Mouse (Mus musculus): Measurements from ENCODE around the gene Cwc25.
"Not testable (repeated sequence)": the region's sequence is repeated elsewhere in the genome, so short reads cannot be mapped to it uniquely, and the experiment has no call there.

Cwc25 gene

GRCm38 (mm10) chr11:97723709-97724108 lies 42.6 kb downstream of the Cwc25 start:
- no peak for DNase-seq (ENCODE audit: low spot score)

GRCm38 (mm10) chr11:97721338-97721737 lies 45.0 kb downstream of the Cwc25 start:
- DNase-seq (ENCODE audit: low spot score) = no peak

- no peak for DNase-seq (ENCODE audit: low spot score)
Observed at GRCm38 (mm10) chr11:97719041-97719440, 47.3 kb downstream of the Cwc25 start.

GRCm38 (mm10) chr11:97718281-97718860 lies 48.0 kb downstream of the Cwc25 start:
- no peak for DNase-seq (ENCODE audit: low spot score)

- no peak for DNase-seq (ENCODE audit: low spot score)
Observed at GRCm38 (mm10) chr11:97717369-97718280, 48.7 kb downstream of the Cwc25 start.

GRCm38 (mm10) chr11:97716021-97716420 lies 50.3 kb downstream of the Cwc25 start:
- no peak for DNase-seq (ENCODE audit: low spot score)

GRCm38 (mm10) chr11:97714784-97715760 lies 51.3 kb downstream of the Cwc25 start:
- DNase-seq (ENCODE audit: low spot score) = no peak

- DNase-seq (ENCODE audit: low spot score) = no peak
Observed at GRCm38 (mm10) chr11:97714356-97714755, 52.0 kb downstream of the Cwc25 start.

GRCm38 (mm10) chr11:97713896-97714295 lies 52.5 kb downstream of the Cwc25 start:
- DNase-seq (ENCODE audit: low spot score) = no peak

- no peak for DNase-seq (ENCODE audit: low spot score)
Observed at GRCm38 (mm10) chr11:97712286-97712685, 54.1 kb downstream of the Cwc25 start.

GRCm38 (mm10) chr11:97711200-97711900 lies 55.0 kb downstream of the Cwc25 start:
- DNase-seq (ENCODE audit: low spot score) = no peak

- not testable (repeated sequence) for DNase-seq (ENCODE audit: low spot score)
Observed at GRCm38 (mm10) chr11:97710067-97710466, 56.3 kb downstream of the Cwc25 start.

GRCm38 (mm10) chr11:97703039-97703826 lies 63.1 kb downstream of the Cwc25 start, which contains the start of gene Psmb3:
TSS of gene Psmb3 (plus strand) at chr11:97703399.
- peak; percentile 96 for DNase-seq (ENCODE audit: low spot score)

- peak; percentile 94 for DNase-seq (ENCODE audit: low spot score)
Observed at GRCm38 (mm10) chr11:97702393-97702745, 64.0 kb downstream of the Cwc25 start.

- no peak for DNase-seq (ENCODE audit: low spot score)
Observed at GRCm38 (mm10) chr11:97701581-97702392, 64.6 kb downstream of the Cwc25 start.

GRCm38 (mm10) chr11:97700746-97701580 lies 65.4 kb downstream of the Cwc25 start:
- no peak for DNase-seq (ENCODE audit: low spot score)

- peak; percentile 81 for DNase-seq (ENCODE audit: low spot score)
Observed at GRCm38 (mm10) chr11:97700003-97700745, 66.2 kb downstream of the Cwc25 start, which contains the start of gene Pcgf2. TSS of gene Pcgf2 (minus strand) at chr11:97700497.

GRCm38 (mm10) chr11:97699626-97700002 lies 66.7 kb downstream of the Cwc25 start:
- DNase-seq (ENCODE audit: low spot score) = peak; percentile 79
